ENCODE assay signal across 8 mouse cellular contexts in genomic region chr9:88437342-88438236, GRCm38 (mm10). TPM values are rescaled to one million over a fixed set of nuclear protein-coding genes. Genes with fewer than 3 reads are reported as not detected.
DNase-seq lines count a peak whose midpoint lies in the region; ATAC-seq lines count a peak whose summit lies in the region.

No protein-coding gene starts in this region.

- WGBS in kidney, embryonic 16.5 days = 44% methylated on average over 10 of the region's 10 CpGs
- WGBS in hindbrain, embryonic 12.5 days = 62% methylated on average over 10 of the region's 10 CpGs
- WGBS in midbrain, embryonic 14.5 days = 66% methylated on average over 10 of the region's 10 CpGs

- intact Hi-C loops in left cerebral cortex, postnatal 4 days (cut with DNase I) = no loop called here

- H3K27me3 ChIP-seq in kidney, embryonic 16.5 days (ENCODE audit: insufficient read depth, low read length) = no peaks in the 10 kb centered on the region
- no peaks in the 10 kb centered on the region for H3K27me3 ChIP-seq in hindbrain, embryonic 12.5 days
- no peaks in the 10 kb centered on the region for H3K27me3 ChIP-seq in midbrain, embryonic 14.5 days (ENCODE audit: control insufficient read depth, insufficient read depth, low read length)

- H3K9ac ChIP-seq in kidney, embryonic 16.5 days (replicated peaks; ENCODE audit: low read length) = peak overlapping the region; percentile 81
- H3K9ac ChIP-seq in hindbrain, embryonic 12.5 days = peak overlapping the region; percentile 81
- H3K9ac ChIP-seq in midbrain, embryonic 14.5 days (replicated peaks; ENCODE audit: low read length) = peak overlapping the region; percentile 76; the same call in 1 of the 2 replicates

- no peak for ATAC-seq in kidney, embryonic 16.5 days (ENCODE audit: low FRiP score, low TSS enrichment)
- ATAC-seq in hindbrain, embryonic 12.5 days (ENCODE audit: low FRiP score) = no peak
- ATAC-seq in midbrain, embryonic 14.5 days (ENCODE audit: low FRiP score, low TSS enrichment) = no peak

- H3K4me3 ChIP-seq in kidney, embryonic 16.5 days (ENCODE audit: low read length) = peak overlapping the region; percentile 55
- H3K4me3 ChIP-seq in hindbrain, embryonic 12.5 days = peak overlapping the region; percentile 71
- peak overlapping the region; percentile 73 for H3K4me3 ChIP-seq in midbrain, embryonic 14.5 days (replicated peaks; ENCODE audit: low read depth, low read length)

- peak overlapping the region; percentile 92; the same call in 1 of the 2 replicates for H3K27ac ChIP-seq in kidney, embryonic 16.5 days (ENCODE audit: low read length)
- no peak overlapping the region for H3K27ac ChIP-seq in hindbrain, embryonic 12.5 days
- H3K27ac ChIP-seq in midbrain, embryonic 14.5 days (replicated peaks; ENCODE audit: low read depth, low read length) = no peak overlapping the region

- H3K9me3 ChIP-seq in kidney, embryonic 16.5 days (ENCODE audit: low read length) = no peaks in the 10 kb centered on the region
- no peaks in the 10 kb centered on the region for H3K9me3 ChIP-seq in hindbrain, embryonic 12.5 days (replicated peaks)
- H3K9me3 ChIP-seq in midbrain, embryonic 14.5 days (ENCODE audit: control insufficient read depth, low read length) = no peaks in the 10 kb centered on the region

- 0 out of 2 replicates have a peak, but pooled peaks cover 13% of the 10 kb centered on the region for H3K4me1 ChIP-seq in kidney, embryonic 16.5 days (ENCODE audit: insufficient read depth, low read length)
- H3K4me1 ChIP-seq in hindbrain, embryonic 12.5 days = peaks cover 5% of the 10 kb centered on the region
- H3K4me1 ChIP-seq in midbrain, embryonic 14.5 days (ENCODE audit: control insufficient read depth, insufficient read depth, low read length) = peaks cover 6% of the 10 kb centered on the region

- H3K36me3 ChIP-seq in kidney, embryonic 16.5 days (ENCODE audit: insufficient read depth, low read length) = no peaks in the 10 kb centered on the region
- H3K36me3 ChIP-seq in hindbrain, embryonic 12.5 days = no peaks in the 10 kb centered on the region
- H3K36me3 ChIP-seq in midbrain, embryonic 14.5 days (ENCODE audit: control insufficient read depth, insufficient read depth, low read length) = no peaks in the 10 kb centered on the region

- DNase-seq in kidney, postnatal 4 days = no peak
- peak; percentile 41 for DNase-seq in MEL-GATA-1-ER (ENCODE audit: extremely low read depth, low read depth)
- DNase-seq in midbrain, embryonic 14.5 days = peak; percentile 9
- DNase-seq in left cerebral cortex, postnatal 4 days = no peak
- DNase-seq in layer of hippocampus, adult 8-10 months (ENCODE audit: low spot score in 2 of 2) = no peak
- DNase-seq in spleen, postnatal 14 days (ENCODE audit: low spot score in 2 of 2) = no peak

- H3K4me2 ChIP-seq in kidney, embryonic 16.5 days (replicated peaks; ENCODE audit: low read depth, low read length) = peak overlapping the region; percentile 88
- peak overlapping the region; percentile 90 for H3K4me2 ChIP-seq in hindbrain, embryonic 12.5 days (replicated peaks)
- H3K4me2 ChIP-seq in midbrain, embryonic 14.5 days (ENCODE audit: low read length) = peak overlapping the region; percentile 82

RNA-seq across cellular contexts. Expression of gene Snx14, which starts 1.2 kb away (rescaled TPM):
- polyA plus RNA-seq in kidney, embryonic 16.5 days (2015; fragmentation: Nextera tagmentation; extraction: Ambion mirVana) = 32.1 and 32.9 TPM in 2 replicates
- polyA plus RNA-seq in hindbrain, embryonic 12.5 days (2016; fragmentation: Nextera tagmentation; extraction: Ambion mirVana) = 24.8 and 26.5 TPM in 2 replicates
- polyA plus RNA-seq in midbrain, embryonic 14.5 days (2014; fragmentation: Nextera tagmentation; extraction: Ambion mirVana) = 24.2 and 31.8 TPM in 2 replicates
- total RNA-seq in left cerebral cortex, postnatal 4 days (2021) = 10 to 100 TPM; 44.2 to 44.3 TPM
- 10 to 100 TPM; 46.5 to 59.8 (median 53.9) TPM for total RNA-seq in layer of hippocampus, adult 8-10 months (2022)

RNA-seq across cellular contexts. Expression of gene Gm20537, which starts 18.8 kb away (rescaled TPM):
- polyA plus RNA-seq in kidney, embryonic 16.5 days (2015; fragmentation: Nextera tagmentation; extraction: Ambion mirVana) = 0.31 and 1.3 TPM in 2 replicates
- polyA plus RNA-seq in hindbrain, embryonic 12.5 days (2016; fragmentation: Nextera tagmentation; extraction: Ambion mirVana) = 1.0 and 1.5 TPM in 2 replicates
- polyA plus RNA-seq in midbrain, embryonic 14.5 days (2014; fragmentation: Nextera tagmentation; extraction: Ambion mirVana) = 1.3 TPM in 1 of 2 replicates, not detected in the other
- total RNA-seq in left cerebral cortex, postnatal 4 days (2021) = 1 to 10 TPM; 2.0 to 2.3 TPM
- total RNA-seq in layer of hippocampus, adult 8-10 months (2022) = 1 to 10 TPM in 1 of 4 experiments, under 1 TPM in 1, not detected in 2; 0.94 to 2.6 TPM

RNA-seq across cellular contexts. Expression of gene Syncrip, which starts 44.8 kb away (rescaled TPM):
- polyA plus RNA-seq in kidney, embryonic 16.5 days (2015; fragmentation: Nextera tagmentation; extraction: Ambion mirVana) = 91.9 and 99.8 TPM in 2 replicates
- polyA plus RNA-seq in hindbrain, embryonic 12.5 days (2016; fragmentation: Nextera tagmentation; extraction: Ambion mirVana) = 119 and 122 TPM in 2 replicates
- 85.3 and 117 TPM in 2 replicates for polyA plus RNA-seq in midbrain, embryonic 14.5 days (2014; fragmentation: Nextera tagmentation; extraction: Ambion mirVana)
- total RNA-seq in left cerebral cortex, postnatal 4 days (2021) = 100 to 1,000 TPM; 135 to 153 TPM
- total RNA-seq in layer of hippocampus, adult 8-10 months (2022) = 10 to 100 TPM; 61.8 to 67.7 (median 63.0) TPM

Comparison
In these comparisons a context has a peak if more than half of its experiments do, and no peak if none do; other contexts are left out.
1. DNase-seq: peak in MEL-GATA-1-ER (single experiment) and midbrain, embryonic 14.5 days (single experiment); none in kidney, postnatal 4 days (0 of 2), left cerebral cortex, postnatal 4 days (single experiment), layer of hippocampus, adult 8-10 months (0 of 2) and spleen, postnatal 14 days (0 of 2).
2. Peak in every context shown above with its lines, with median percentiles within 50 percentile points of each other: H3K4me2 ChIP-seq, H3K4me3 ChIP-seq and H3K9ac ChIP-seq.